Mouse (Mus musculus): ENCODE results near the gene Mboat2. TPM values are rescaled to one million over a fixed set of nuclear protein-coding genes. Genes with fewer than 3 reads are reported as not detected.

Gene Mboat2
- polyA plus RNA-seq, 2 experiments = 25.2 to 70.5 TPM

- Histone ChIP-seq H3K9me3 (ENCODE audit: control insufficient read depth, low read length) (no peaks in the 10 kb centered on the region), H3K9ac (ENCODE audit: low read depth, low read length, severe bottlenecking) (no peak overlapping the region), H3K4me3 (replicated peaks; ENCODE audit: low read length) (no peak overlapping the region), H3K4me1 (ENCODE audit: control insufficient read depth, insufficient read depth, low read length) (peaks cover 12% of the 10 kb centered on the region), H3K4me2 (replicated peaks; ENCODE audit: low read depth, low read length, severe bottlenecking) (no peak overlapping the region), H3K36me3 (ENCODE audit: control insufficient read depth, insufficient read depth, low read length) (peaks cover 13% of the 10 kb centered on the region), H3K27me3 (ENCODE audit: control insufficient read depth, insufficient read depth, low read length) (no peaks in the 10 kb centered on the region), H3K27ac (replicated peaks; ENCODE audit: low read depth, low read length) (no peak overlapping the region)
- WGBS = 85% methylated on average over 3 of the region's 3 CpGs
- TF ChIP-seq POLR2A (IDR thresholded peaks at IDR 0.05; ENCODE audit: borderline replicate concordance, extremely low read depth, insufficient read depth, insufficient read length) = no peak
- ATAC-seq (ENCODE audit: low FRiP score, low read depth) (no peak), DNase-seq (ENCODE audit: low spot score) (no peak)
These were observed 100.1 kb downstream of the Mboat2 start for GRCm38 (mm10) chr12:24930760-24931159.

- Histone ChIP-seq H3K4me2 (replicated peaks; ENCODE audit: low read depth, low read length, severe bottlenecking) (no peak overlapping the region), H3K4me3 (replicated peaks; ENCODE audit: low read length) (no peak overlapping the region), H3K27me3 (ENCODE audit: control insufficient read depth, insufficient read depth, low read length) (no peaks in the 10 kb centered on the region), H3K9me3 (ENCODE audit: control insufficient read depth, low read length) (no peaks in the 10 kb centered on the region), H3K36me3 (ENCODE audit: control insufficient read depth, insufficient read depth, low read length) (peaks cover 13% of the 10 kb centered on the region), H3K27ac (replicated peaks; ENCODE audit: low read depth, low read length) (no peak overlapping the region), H3K4me1 (ENCODE audit: control insufficient read depth, insufficient read depth, low read length) (peaks cover 12% of the 10 kb centered on the region), H3K9ac (ENCODE audit: low read depth, low read length, severe bottlenecking) (no peak overlapping the region)
- DNase-seq (ENCODE audit: low spot score) = no peak
- TF ChIP-seq POLR2A (IDR thresholded peaks at IDR 0.05; ENCODE audit: borderline replicate concordance, extremely low read depth, insufficient read depth, insufficient read length) = no peak
- peak; percentile 12; the same call in 1 of the 2 replicates for ATAC-seq (ENCODE audit: low FRiP score, low read depth)
- 76% methylated on average over 6 of the region's 6 CpGs for WGBS
These were observed 101.4 kb downstream of the Mboat2 start for GRCm38 (mm10) chr12:24932120-24932519.

- ATAC-seq (ENCODE audit: low FRiP score, low read depth) = no peak
These were observed 102.6 kb downstream of the Mboat2 start for GRCm38 (mm10) chr12:24933206-24933775.

GRCm38 (mm10) chr12:24933996-24934395 lies 103.3 kb downstream of the Mboat2 start:
- WGBS = 92% methylated on average over 3 of the region's 3 CpGs
- DNase-seq (ENCODE audit: low spot score) (no peak), ATAC-seq (ENCODE audit: low FRiP score, low read depth) (no peak)
- H3K9ac ChIP-seq (ENCODE audit: low read depth, low read length, severe bottlenecking) = no peak overlapping the region
- H3K4me2 ChIP-seq (replicated peaks; ENCODE audit: low read depth, low read length, severe bottlenecking) = no peak overlapping the region
- H3K36me3 ChIP-seq (ENCODE audit: control insufficient read depth, insufficient read depth, low read length) = peaks cover 9% of the 10 kb centered on the region
- no peak overlapping the region for H3K27ac ChIP-seq (replicated peaks; ENCODE audit: low read depth, low read length)
- H3K4me1 ChIP-seq (ENCODE audit: control insufficient read depth, insufficient read depth, low read length) = peaks cover 1% of the 10 kb centered on the region
- H3K9me3 ChIP-seq (ENCODE audit: control insufficient read depth, low read length) = no peaks in the 10 kb centered on the region
- no peak for TF ChIP-seq POLR2A (IDR thresholded peaks at IDR 0.05; ENCODE audit: borderline replicate concordance, extremely low read depth, insufficient read depth, insufficient read length)
- H3K27me3 ChIP-seq (ENCODE audit: control insufficient read depth, insufficient read depth, low read length) = no peaks in the 10 kb centered on the region
- H3K4me3 ChIP-seq (replicated peaks; ENCODE audit: low read length) = no peak overlapping the region

More at GRCm38 (mm10) chr12:24933206-24933775, 102.6 kb downstream of the Mboat2 start:
- H3K9ac ChIP-seq (ENCODE audit: low read depth, low read length, severe bottlenecking) = no peak overlapping the region
- H3K27ac ChIP-seq (replicated peaks; ENCODE audit: low read depth, low read length) = no peak overlapping the region
- no peak overlapping the region for H3K4me3 ChIP-seq (replicated peaks; ENCODE audit: low read length)
- no peak overlapping the region for H3K4me2 ChIP-seq (replicated peaks; ENCODE audit: low read depth, low read length, severe bottlenecking)
- no peak for TF ChIP-seq POLR2A (IDR thresholded peaks at IDR 0.05; ENCODE audit: borderline replicate concordance, extremely low read depth, insufficient read depth, insufficient read length)
- H3K9me3 ChIP-seq (ENCODE audit: control insufficient read depth, low read length) = no peaks in the 10 kb centered on the region
- DNase-seq (ENCODE audit: low spot score) = no peak
- WGBS = 92% methylated on average over 1 of the region's 1 CpGs
- H3K27me3 ChIP-seq (ENCODE audit: control insufficient read depth, insufficient read depth, low read length) = no peaks in the 10 kb centered on the region
- H3K36me3 ChIP-seq (ENCODE audit: control insufficient read depth, insufficient read depth, low read length) = peaks cover 13% of the 10 kb centered on the region
- peaks cover 8% of the 10 kb centered on the region for H3K4me1 ChIP-seq (ENCODE audit: control insufficient read depth, insufficient read depth, low read length)

- no peak overlapping the region for H3K4me2 ChIP-seq (replicated peaks; ENCODE audit: low read depth, low read length, severe bottlenecking)
- no peak for TF ChIP-seq POLR2A (IDR thresholded peaks at IDR 0.05; ENCODE audit: borderline replicate concordance, extremely low read depth, insufficient read depth, insufficient read length)
- DNase-seq (ENCODE audit: low spot score) (no peak), ATAC-seq (ENCODE audit: low FRiP score, low read depth) (no peak)
- no peak overlapping the region for H3K9ac ChIP-seq (ENCODE audit: low read depth, low read length, severe bottlenecking)
- H3K4me1 ChIP-seq (ENCODE audit: control insufficient read depth, insufficient read depth, low read length) = no peaks in the 10 kb centered on the region
- no peak overlapping the region for H3K4me3 ChIP-seq (replicated peaks; ENCODE audit: low read length)
- WGBS = 88% methylated on average over 1 of the region's 1 CpGs
- H3K27me3 ChIP-seq (ENCODE audit: control insufficient read depth, insufficient read depth, low read length) = no peaks in the 10 kb centered on the region
- peaks cover 30% of the 10 kb centered on the region for H3K36me3 ChIP-seq (ENCODE audit: control insufficient read depth, insufficient read depth, low read length)
- H3K9me3 ChIP-seq (ENCODE audit: control insufficient read depth, low read length) = no peaks in the 10 kb centered on the region
- H3K27ac ChIP-seq (replicated peaks; ENCODE audit: low read depth, low read length) = no peak overlapping the region
These were observed 105.6 kb downstream of the Mboat2 start for GRCm38 (mm10) chr12:24936281-24936680.

Measured in limb, embryonic 14.5 days (tissue).